Mouse (Mus musculus): ENCODE measurements at regions not wholly inside any gene's neighbourhood (a gene's known extent, or its start where the extent isn't known, plus 50 kb on each side); places are given as distances from the start of the nearest gene placed in this dataset.
A peak's percentile ranks its signal among the peaks of the same experiment; 100 is the strongest.

GRCm38 (mm10) chrX:80220754-80221153 is 549.5 kb upstream of the Mageb16 start:
- peak; percentile 7 for DNase-seq (ENCODE audit: low spot score)

Data from embryo, embryonic 10 days (tissue).